ENCODE assay signal across 8 mouse cellular contexts in the genomic region with DNA sequence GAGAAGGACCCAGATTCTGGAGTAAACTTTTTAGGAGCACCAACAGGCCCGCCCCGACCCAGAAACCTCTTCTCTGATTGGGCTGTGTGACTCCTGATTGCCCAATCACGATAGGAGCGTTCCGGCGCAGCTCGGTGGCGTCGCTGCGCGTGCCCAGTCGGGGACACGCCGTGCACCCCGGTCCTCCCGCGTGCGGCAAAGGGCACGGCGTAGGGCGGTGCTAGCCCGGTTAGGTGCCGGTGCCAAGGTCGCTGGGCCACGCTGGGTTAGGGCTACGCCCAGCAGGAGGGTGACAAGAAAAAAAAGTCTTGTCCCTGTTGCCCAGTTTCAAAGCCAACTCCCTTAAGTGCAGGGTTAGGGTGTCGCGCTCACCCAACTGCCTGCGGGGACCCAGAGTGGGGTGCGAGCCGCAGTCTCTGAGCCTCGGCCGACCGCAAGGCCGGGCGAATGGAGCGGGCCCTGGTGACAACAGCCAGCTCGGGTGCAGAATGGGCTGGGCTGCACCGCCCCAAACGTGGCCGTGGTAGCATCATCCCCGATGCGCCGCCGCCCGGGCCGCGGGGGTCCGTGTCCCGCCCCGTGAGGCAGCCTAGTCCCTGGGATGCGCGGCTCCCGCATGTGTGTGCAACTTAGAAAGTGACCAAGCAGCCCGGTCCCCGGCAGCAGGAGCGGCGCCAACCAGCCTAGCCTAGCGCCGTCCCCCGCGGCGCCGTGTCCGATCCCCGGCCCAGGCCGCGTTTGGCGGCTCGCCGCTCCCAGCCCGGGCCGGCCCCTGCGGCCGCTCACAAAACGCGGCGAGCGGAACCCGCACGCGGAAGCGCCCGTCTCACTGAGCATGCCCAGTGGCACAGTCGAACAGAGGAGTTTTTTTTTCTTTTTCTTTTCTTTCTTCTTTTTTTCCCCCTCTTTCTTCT. TPM values are rescaled to one million over a fixed set of nuclear protein-coding genes. Genes with fewer than 3 reads are reported as not detected.
DNase-seq lines count a peak whose midpoint lies in the region; ATAC-seq and TF ChIP-seq lines count a peak whose summit lies in the region.

TSS of gene Tdrd3 (plus strand) at position 832 of the 914 bp plus-strand sequence.

- peak within 1 kb of the TSS; percentile 97 for H3K9ac ChIP-seq in embryonic facial prominence, embryonic 14.5 days (ENCODE audit: low read depth, low read length)
- peak within 1 kb of the TSS; percentile 95 for H3K9ac ChIP-seq in heart, adult 2 months (ENCODE audit: low read depth, low read length)
- H3K9ac ChIP-seq in limb, embryonic 13.5 days, result peak within 1 kb of the TSS; percentile 97
- peak within 1 kb of the TSS; percentile 82 for H3K9ac ChIP-seq in midbrain, embryonic 16.5 days (ENCODE audit: low read depth, low read length)

- H3K36me3 ChIP-seq in embryonic facial prominence, embryonic 14.5 days (ENCODE audit: control insufficient read depth, insufficient read depth, low read length), result no peaks in the 10 kb centered on the region
- peaks cover 7% of the 10 kb centered on the region for H3K36me3 ChIP-seq in heart, adult 2 months (ENCODE audit: control insufficient read depth, insufficient read depth, low read length)
- no peaks in the 10 kb centered on the region for H3K36me3 ChIP-seq in limb, embryonic 13.5 days
- H3K36me3 ChIP-seq in midbrain, embryonic 16.5 days (ENCODE audit: control insufficient read depth, insufficient read depth, low read length), result no peaks in the 10 kb centered on the region

- 0 out of 2 replicates have a peak, but pooled peaks have one; percentile 11 for TF ChIP-seq CTCF in heart, adult 2 months (IDR thresholded peaks at IDR 0.05)

- intact Hi-C loops in heart, adult 2 months (cut with DNase I), result loop anchor here (2.0 kb wide), 1 partner anchor 37 kb away; no protein-coding TSS in a partner anchor

- peaks cover 17% of the 10 kb centered on the region; the same call in 1 of the 2 replicates for H3K4me1 ChIP-seq in embryonic facial prominence, embryonic 14.5 days (ENCODE audit: control insufficient read depth, insufficient read depth, low read length)
- peaks cover 5% of the 10 kb centered on the region for H3K4me1 ChIP-seq in heart, adult 2 months (ENCODE audit: control insufficient read depth, insufficient read depth, low read length)
- peaks cover 15% of the 10 kb centered on the region for H3K4me1 ChIP-seq in limb, embryonic 13.5 days
- peaks cover 16% of the 10 kb centered on the region for H3K4me1 ChIP-seq in midbrain, embryonic 16.5 days (ENCODE audit: control insufficient read depth, insufficient read depth, low read length)

- no peaks in the 10 kb centered on the region for H3K27me3 ChIP-seq in embryonic facial prominence, embryonic 14.5 days (replicated peaks; ENCODE audit: control insufficient read depth, insufficient read depth, low read length)
- no peaks in the 10 kb centered on the region for H3K27me3 ChIP-seq in heart, adult 2 months (ENCODE audit: control insufficient read depth, insufficient read depth, low read length)
- H3K27me3 ChIP-seq in limb, embryonic 13.5 days, result no peaks in the 10 kb centered on the region
- H3K27me3 ChIP-seq in midbrain, embryonic 16.5 days (ENCODE audit: control insufficient read depth, insufficient read depth, low read depth, low read length), result no peaks in the 10 kb centered on the region

- WGBS in embryonic facial prominence, embryonic 14.5 days, result 0% methylated on average over 60 of the region's 85 CpGs
- under 1% methylated on average over 85 of the region's 85 CpGs for WGBS in heart, adult 2 months
- WGBS in limb, embryonic 13.5 days, result under 1% methylated on average over 85 of the region's 85 CpGs
- under 1% methylated on average over 80 of the region's 85 CpGs for WGBS in midbrain, embryonic 16.5 days

- no peaks in the 10 kb centered on the region for H3K79me2 ChIP-seq in heart, adult 2 months (replicated peaks; ENCODE audit: control insufficient read depth, insufficient read depth, low read length)

- TF ChIP-seq POLR2A in heart, adult 2 months (IDR thresholded peaks at IDR 0.05; ENCODE audit: insufficient read depth, low read depth, low read length), result peak; percentile 83; the same call in 1 of the 2 replicates

- H3K4me2 ChIP-seq in embryonic facial prominence, embryonic 14.5 days (ENCODE audit: low read depth, low read length), result peak within 1 kb of the TSS; percentile 69
- H3K4me2 ChIP-seq in limb, embryonic 13.5 days (replicated peaks), result peak within 1 kb of the TSS; percentile 79
- H3K4me2 ChIP-seq in midbrain, embryonic 16.5 days (ENCODE audit: low read length), result peak within 1 kb of the TSS; percentile 67

- peak; percentile 91 for DNase-seq in 3T3-L1 (ENCODE audit: low read depth, low spot score)
- DNase-seq in adrenal gland, postnatal 4 days (ENCODE audit: low spot score in 2 of 2), result peak; percentile 84 to 88
- DNase-seq in embryonic facial prominence, embryonic 14.5 days (ENCODE audit: low spot score), result peak; percentile 98
- peak; percentile 95 to 98 for DNase-seq in heart, adult 2 months
- DNase-seq in kidney, adult 8-10 months, result peak; percentile 97
- peak; percentile 89 to 92 for DNase-seq in spleen, postnatal 10 days (ENCODE audit: low spot score in 2 of 2)

- TF ChIP-seq EP300 in heart, adult 2 months (IDR thresholded peaks at IDR 0.05; ENCODE audit: insufficient read depth, low read depth, low read length), result peak; percentile 64

- no peaks in the 10 kb centered on the region for H3K9me3 ChIP-seq in embryonic facial prominence, embryonic 14.5 days (ENCODE audit: control insufficient read depth, low read length)
- no peaks in the 10 kb centered on the region for H3K9me3 ChIP-seq in limb, embryonic 13.5 days
- no peaks in the 10 kb centered on the region for H3K9me3 ChIP-seq in midbrain, embryonic 16.5 days (replicated peaks; ENCODE audit: control insufficient read depth, low read length, poor library complexity, severe bottlenecking)

- H3K27ac ChIP-seq in embryonic facial prominence, embryonic 14.5 days (replicated peaks; ENCODE audit: low read depth, low read length), result peak within 1 kb of the TSS; percentile 100
- peak within 1 kb of the TSS; percentile 98 for H3K27ac ChIP-seq in heart, adult 2 months
- peak within 1 kb of the TSS; percentile 99 for H3K27ac ChIP-seq in limb, embryonic 13.5 days
- H3K27ac ChIP-seq in midbrain, embryonic 16.5 days (ENCODE audit: low read length), result peak within 1 kb of the TSS; percentile 98

- ATAC-seq in embryonic facial prominence, embryonic 14.5 days (ENCODE audit: low read depth), result peak; percentile 97
- ATAC-seq in limb, embryonic 13.5 days (ENCODE audit: low FRiP score, low read depth), result peak; percentile 96
- peak; percentile 98 for ATAC-seq in midbrain, embryonic 16.5 days

- H3K4me3 ChIP-seq in embryonic facial prominence, embryonic 14.5 days (ENCODE audit: low read depth, low read length), result peak within 1 kb of the TSS; percentile 86
- H3K4me3 ChIP-seq in heart, adult 2 months, result peak within 1 kb of the TSS; percentile 96
- H3K4me3 ChIP-seq in limb, embryonic 13.5 days, result peak within 1 kb of the TSS; percentile 72
- H3K4me3 ChIP-seq in midbrain, embryonic 16.5 days (ENCODE audit: low read depth, low read length), result peak within 1 kb of the TSS; percentile 69

RNA-seq across cellular contexts. Expression of gene Tdrd3, which starts in this region (rescaled TPM):
- total RNA-seq in adrenal gland, postnatal 4 days (2021), result 10 to 100 TPM; 41.7 to 43.0 TPM
- 37.0 and 40.7 TPM in 2 replicates for polyA plus RNA-seq in embryonic facial prominence, embryonic 14.5 days (2014; fragmentation: Nextera tagmentation; extraction: Ambion mirVana)
- total RNA-seq in heart, adult 2 months (2021), result 10 to 100 TPM; 26.0 to 27.2 TPM
- polyA plus RNA-seq in heart, adult 2 months (2012; rRNA removed), result 2.9 and 6.6 TPM in 2 replicates
- polyA plus RNA-seq in limb, embryonic 13.5 days (2015; fragmentation: Nextera tagmentation; extraction: Ambion mirVana), result 39.4 and 39.7 TPM in 2 replicates
- polyA plus RNA-seq in midbrain, embryonic 16.5 days (2015; fragmentation: Nextera tagmentation; extraction: Ambion mirVana), result 47.0 and 52.5 TPM in 2 replicates

Comparison
In these comparisons a context has a peak if more than half of its experiments do, and no peak if none do; other contexts are left out.
1. Peak in every context shown above with its lines: DNase-seq, ATAC-seq, H3K4me3 ChIP-seq and H3K27ac ChIP-seq.